Mouse (Mus musculus) lung, postnatal 10 days (tissue): ENCODE data around the gene Ppih.
"Not testable (repeated sequence)": the region's sequence is repeated elsewhere in the genome, so short reads cannot be mapped to it uniquely, and the experiment has no call there.

ENCODE experiments used
- DNase-seq: peaks from one replicate; pipeline ENCODE4 v3.0.0; 2021

Ppih gene

GRCm38 (mm10) chr4:119285336-119285735, 35.0 kb downstream of the Ppih start:
- no peak for DNase-seq

DNA sequence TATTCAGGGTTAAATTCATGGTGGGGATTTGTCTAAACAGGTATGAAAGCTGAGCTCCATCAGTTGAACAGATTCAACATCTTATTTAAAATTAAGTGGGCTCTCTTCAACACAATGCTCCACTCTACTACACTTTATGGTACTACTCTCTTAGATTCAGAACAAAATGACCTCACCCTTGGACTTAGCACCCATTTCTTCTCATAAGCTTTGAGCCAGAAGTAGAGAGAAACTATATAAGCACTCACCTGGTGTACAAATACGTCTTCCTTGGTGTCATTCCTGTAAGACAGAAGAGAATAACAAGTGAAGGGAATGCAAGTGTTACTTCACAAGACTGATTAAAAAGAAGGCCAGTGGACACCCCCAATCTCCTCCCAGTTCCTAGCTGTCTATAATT, 35.5 kb downstream of the Ppih start:
- no peak for DNase-seq

- DNase-seq = not testable (repeated sequence)
These were observed 41.6 kb downstream of the Ppih start for GRCm38 (mm10) chr4:119278784-119279183.

- DNase-seq = no peak
These were observed 44.6 kb downstream of the Ppih start for GRCm38 (mm10) chr4:119275726-119276125.

DNA sequence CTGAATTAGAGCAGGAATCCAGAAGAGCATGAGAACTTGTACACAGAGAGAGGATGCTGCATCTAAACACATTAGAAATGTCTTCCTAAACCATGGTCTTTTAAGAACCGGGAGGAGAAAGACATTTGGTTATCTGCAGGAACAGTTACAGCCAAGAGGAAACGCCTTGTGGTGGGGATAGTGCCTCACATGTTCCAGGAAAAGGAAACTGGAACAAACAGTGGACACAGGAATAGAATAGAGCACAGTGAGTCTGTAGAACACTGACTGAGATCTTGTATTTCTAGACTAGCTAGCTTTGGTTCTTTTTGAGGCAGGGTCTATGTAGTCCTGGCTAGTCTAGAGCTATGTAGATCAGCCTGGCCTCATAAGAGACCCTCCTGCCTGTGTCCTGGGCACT, 45.1 kb downstream of the Ppih start:
- DNase-seq = peak; percentile 63

DNA sequence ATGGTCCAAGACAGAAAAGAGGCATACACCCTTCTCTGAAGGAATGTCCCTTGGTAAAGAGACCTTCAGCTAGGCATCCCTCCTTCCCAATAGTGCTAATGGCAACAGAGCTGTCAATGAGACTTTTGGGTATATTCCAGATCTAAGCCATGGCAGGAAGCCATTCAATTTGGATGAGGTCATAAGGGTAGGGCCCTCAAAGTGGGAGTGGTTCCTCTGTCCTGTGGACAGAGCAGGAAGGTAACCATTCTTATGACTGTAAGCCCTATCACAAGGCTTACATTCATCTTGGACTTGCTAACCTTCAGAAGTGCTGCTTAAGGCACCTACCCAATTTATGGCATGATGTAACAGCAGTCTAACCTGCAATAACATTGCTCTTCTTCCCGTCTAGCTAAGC, 45.7 kb downstream of the Ppih start:
- DNase-seq = peak; percentile 86

DNA sequence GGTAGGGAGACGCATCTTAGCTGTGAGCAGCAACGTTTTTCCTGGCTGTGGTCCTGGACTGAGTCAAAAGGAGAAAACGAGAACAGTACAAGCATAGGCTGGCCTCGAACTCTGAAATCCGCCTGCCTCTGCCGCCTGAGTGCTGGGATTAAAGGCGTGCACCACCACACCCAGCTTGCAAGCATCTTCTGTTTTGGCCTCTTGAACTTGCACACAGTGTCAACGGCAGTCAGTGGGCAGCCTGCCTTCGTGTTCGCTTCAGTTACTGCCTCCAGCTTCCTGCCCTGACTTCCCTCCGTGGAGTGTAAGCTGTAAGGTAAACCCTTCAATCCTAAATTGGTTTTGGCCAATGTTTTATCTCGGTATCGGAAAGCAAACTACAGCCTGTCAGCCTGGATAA, 53.7 kb downstream of the Ppih start:
- DNase-seq = no peak

DNA sequence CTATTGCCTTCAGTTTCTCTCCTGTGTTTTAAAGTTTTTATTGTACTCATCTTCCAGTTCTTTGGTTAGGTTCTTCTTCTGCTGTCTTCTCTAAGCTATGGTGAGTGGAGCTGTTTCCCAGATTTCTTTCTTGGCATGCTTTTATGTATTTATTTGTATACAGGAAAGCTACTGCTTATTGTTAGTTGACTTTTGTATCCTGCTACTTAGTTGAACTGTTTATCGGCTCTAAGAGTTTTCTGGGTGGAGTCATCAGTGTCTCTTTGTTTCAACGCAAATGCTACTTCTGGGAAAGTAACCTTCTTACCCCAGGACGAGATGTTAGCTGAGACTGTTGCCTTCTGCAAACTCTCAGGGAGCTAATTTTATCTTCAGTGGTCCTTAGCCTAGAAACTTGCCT, 56.9 kb downstream of the Ppih start:
- no peak for DNase-seq

GRCm38 (mm10) chr4:119262483-119262882, 57.9 kb downstream of the Ppih start:
- no peak for DNase-seq

- no peak for DNase-seq
These were observed 59.1 kb downstream of the Ppih start for GRCm38 (mm10) chr4:119261087-119261713.

GRCm38 (mm10) chr4:119259344-119260254, 60.7 kb downstream of the Ppih start:
- DNase-seq = no peak

- DNase-seq = no peak
These were observed 63.3 kb downstream of the Ppih start for GRCm38 (mm10) chr4:119257083-119257482.

DNA sequence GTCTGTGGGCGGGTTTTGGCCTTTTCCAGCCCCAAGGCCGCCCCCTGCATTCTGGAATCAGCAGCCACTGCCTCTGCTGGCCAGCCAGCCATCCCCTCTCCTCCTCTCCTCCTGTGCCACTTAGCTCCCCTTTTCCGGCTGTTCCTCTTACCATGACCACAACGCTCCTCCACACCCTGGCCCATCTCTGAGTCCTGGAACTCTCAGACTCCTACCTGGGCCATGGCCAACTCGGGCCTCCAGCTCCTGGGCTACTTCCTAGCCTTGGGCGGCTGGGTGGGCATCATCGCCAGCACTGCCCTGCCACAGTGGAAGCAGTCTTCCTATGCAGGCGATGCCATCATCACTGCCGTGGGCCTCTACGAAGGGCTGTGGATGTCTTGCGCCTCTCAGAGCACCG, 65.0 kb downstream of the Ppih start, which contains the start of gene Cldn19:
Cldn19 (plus strand) TSS at position 64 of the 400 bp plus-strand sequence.
- no peak for DNase-seq

DNA sequence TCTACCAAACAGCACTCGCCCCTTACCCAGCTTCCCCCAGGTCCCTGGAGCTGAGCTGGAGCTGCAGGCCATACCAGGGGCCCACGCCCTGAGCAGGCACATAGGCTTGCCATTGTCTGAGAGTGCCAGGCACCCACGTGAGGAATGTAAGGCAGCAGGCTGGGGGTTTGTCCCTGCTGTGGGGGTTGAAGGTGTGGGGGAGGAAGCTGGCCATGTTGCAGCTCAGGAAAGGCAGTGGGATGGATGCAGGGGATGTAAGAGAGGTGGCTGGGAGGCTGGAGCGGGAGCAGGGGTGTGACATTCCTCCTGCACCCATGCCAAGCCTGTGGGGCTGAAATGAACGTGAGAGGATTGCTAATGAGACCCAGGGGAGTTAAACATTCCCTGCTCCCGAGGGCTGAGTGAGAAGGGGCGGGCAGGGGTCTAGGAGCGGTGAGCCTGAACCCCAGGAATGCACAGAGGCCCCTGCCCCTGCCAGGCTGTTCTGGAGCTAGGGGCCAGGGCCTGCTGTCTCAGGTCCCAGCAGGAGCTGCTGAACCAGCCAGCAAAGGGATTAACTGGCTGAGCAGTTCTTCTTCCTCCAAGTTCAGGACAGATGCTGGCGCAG, 66.2 kb downstream of the Ppih start:
- no peak for DNase-seq

DNA sequence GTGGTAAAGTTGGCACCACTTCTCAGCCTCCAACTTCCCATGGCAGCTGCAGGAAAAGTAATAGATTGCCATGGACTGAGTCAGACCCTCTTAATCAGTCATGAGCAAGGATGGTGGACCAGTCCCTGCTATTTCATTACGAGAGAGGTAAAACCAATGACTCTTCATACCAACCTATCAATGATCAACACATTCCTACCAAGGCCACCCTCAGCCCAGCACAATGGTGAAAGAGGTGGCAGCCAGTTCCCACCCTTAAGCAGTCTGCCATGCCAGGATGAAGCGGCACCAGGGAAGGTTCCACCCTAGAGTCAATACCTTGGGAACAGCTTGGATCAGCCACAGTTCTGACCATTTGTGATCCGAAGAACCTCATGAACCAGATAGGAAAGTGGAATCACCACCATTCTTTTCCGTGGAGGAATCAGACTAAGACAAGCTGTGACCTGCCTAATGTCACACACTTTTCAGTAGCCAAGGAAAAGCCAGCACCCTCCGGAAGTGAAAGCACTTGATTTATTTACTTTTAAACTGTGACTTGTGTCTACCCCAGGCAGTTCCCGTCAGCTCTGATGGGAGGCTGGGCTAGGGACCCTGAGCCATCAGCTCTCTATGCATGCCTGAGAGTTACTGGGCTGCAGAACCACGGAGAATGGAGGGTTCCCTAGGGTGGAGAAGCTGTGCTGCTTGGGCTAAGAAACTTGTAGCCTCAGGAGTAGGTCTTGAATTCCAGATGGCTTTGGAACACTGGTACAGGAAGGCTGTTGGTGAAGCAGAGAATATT, 68.1 kb downstream of the Ppih start:
- no peak for DNase-seq
